Mouse (Mus musculus) CH12.LX (cell line): ENCODE results near the gene Extl1. TPM values are rescaled to one million over a fixed set of nuclear protein-coding genes. Genes with fewer than 3 reads are reported as not detected.
"Not testable (repeated sequence)": the region's sequence is repeated elsewhere in the genome, so short reads cannot be mapped to it uniquely, and the experiment has no call there.

Source experiments
- DNase-seq: peaks from one replicate; pipeline ENCODE4 v3.0.0-alpha.2; 2013; ENCODE audit errors: extremely low read depth
- H3K27ac ChIP-seq: 2 replicates; pipeline ENCODE4 v1.5.1; 2012; ENCODE audit warnings: low read depth, mild to moderate bottlenecking, control low read depth, moderate library complexity; ENCODE audit not compliant: insufficient read depth
- H3K27me3 ChIP-seq: replicated peaks from 2 replicates; pipeline ENCODE3; 2012; ENCODE audit warnings: inconsistent platforms
- H3K36me3 ChIP-seq, 2 experiments: replicated peaks in 1 of 2; 2 replicates each; pipeline versions ENCODE3 to v1.6.1; 2012; ENCODE audit warnings: inconsistent platforms in 1 of 2, low read length in 1 of 2, mild to moderate bottlenecking in 1 of 2, mixed read lengths in 1 of 2, moderate library complexity in 1 of 2; ENCODE audit not compliant: control insufficient read depth in 1 of 2, insufficient read depth in 1 of 2
- H3K4me1 ChIP-seq, 2 experiments: 2 replicates each; pipeline ENCODE4 v1.6.1; 2012; ENCODE audit warnings: inconsistent platforms in 1 of 2, moderate library complexity in 1 of 2; ENCODE audit not compliant: insufficient read depth in 2 of 2, control insufficient read depth in 1 of 2
- H3K4me2 ChIP-seq: 2 replicates; pipeline ENCODE4 v1.6.1; 2012; ENCODE audit warnings: low read depth, mild to moderate bottlenecking, control low read depth; ENCODE audit not compliant: poor library complexity, insufficient read depth, severe bottlenecking
- H3K4me3 ChIP-seq, 3 experiments: fragments of 150-350 bp in 1 of 3; sonication (generic) in 1 of 3; replicated peaks in 1 of 3; 2 replicates each; pipeline versions ENCODE3 to v1.5.1; 2011 to 2012; ENCODE audit warnings: low read depth in 2 of 3, low read length in 2 of 3, mild to moderate bottlenecking in 2 of 3, moderate library complexity in 2 of 3, control low read depth in 1 of 3, improper control_type of control experiment in 1 of 3, inconsistent platforms in 1 of 3, mixed read lengths in 1 of 3; ENCODE audit not compliant: poor library complexity in 1 of 3
- H3K79me2 ChIP-seq: replicated peaks from 2 replicates; pipeline ENCODE4 v1.6.1; 2012; ENCODE audit warnings: mild to moderate bottlenecking, moderate library complexity; ENCODE audit not compliant: control insufficient read depth, poor library complexity, insufficient read depth, severe bottlenecking; ENCODE audit errors: extremely low read depth
- H3K9ac ChIP-seq: 2 replicates; pipeline ENCODE4 v1.6.1; 2012; ENCODE audit warnings: low read depth, mild to moderate bottlenecking, control low read depth, moderate library complexity; ENCODE audit not compliant: insufficient read depth
- H3K9me3 ChIP-seq: replicated peaks from 2 replicates; pipeline ENCODE3; 2012; ENCODE audit warnings: low read length, inconsistent platforms, mixed read lengths
- CHD2 ChIP-seq: IDR thresholded peaks from 2 replicates; pipeline ENCODE4 v1.6.1; 2011; ENCODE audit warnings: low read length, improper control_type of control experiment
- CTCF ChIP-seq, 2 experiments: IDR thresholded peaks in 1 of 2; conservative IDR thresholded peaks in 1 of 2; 2 replicates each; pipeline ENCODE4 v1.5.1; 2011 to 2012; ENCODE audit warnings: low read depth in 2 of 2, low read length in 2 of 2, improper control_type of control experiment in 1 of 2, inconsistent platforms in 1 of 2, mild to moderate bottlenecking in 1 of 2, moderate library complexity in 1 of 2
- EP300 ChIP-seq: IDR thresholded peaks from 2 replicates; pipeline ENCODE4 v1.6.1; 2011; ENCODE audit warnings: low read length, improper control_type of control experiment
- ETS1 ChIP-seq: conservative IDR thresholded peaks from 2 replicates; pipeline ENCODE4 v1.6.1; 2012; ENCODE audit warnings: low read depth, mild to moderate bottlenecking, inconsistent platforms, low read length, improper control_type of control experiment, moderate library complexity
- IRF4 ChIP-seq: IDR thresholded peaks from 2 replicates; pipeline ENCODE4 v1.6.1; 2014; ENCODE audit warnings: low read depth, mild to moderate bottlenecking, inconsistent platforms, low read length, improper control_type of control experiment
- JUN ChIP-seq: IDR thresholded peaks from 2 replicates; pipeline ENCODE4 v1.6.1; 2011; ENCODE audit warnings: low read depth, mild to moderate bottlenecking, low read length, improper control_type of control experiment, moderate library complexity; ENCODE audit not compliant: insufficient read depth
- JUND ChIP-seq: conservative IDR thresholded peaks from 2 replicates; pipeline ENCODE4 v1.6.1; 2011; ENCODE audit warnings: low read depth, low read length, improper control_type of control experiment
- MAFK ChIP-seq: IDR thresholded peaks from 2 replicates; pipeline ENCODE4 v1.6.1; 2011; ENCODE audit warnings: low read length, improper control_type of control experiment; ENCODE audit not compliant: insufficient replicate concordance
- MAZ ChIP-seq: IDR thresholded peaks from 2 replicates; pipeline ENCODE4 v1.6.1; 2012; ENCODE audit warnings: low read depth, mild to moderate bottlenecking, inconsistent platforms, low read length, improper control_type of control experiment, moderate library complexity
- MEF2A ChIP-seq: IDR thresholded peaks from 2 replicates; pipeline ENCODE4 v1.6.1; 2014; ENCODE audit warnings: low read depth, mild to moderate bottlenecking, inconsistent platforms, low read length, improper control_type of control experiment, borderline replicate concordance
- MXI1 ChIP-seq: IDR thresholded peaks from 2 replicates; pipeline ENCODE4 v1.6.1; 2011; ENCODE audit warnings: mild to moderate bottlenecking, low read depth, low read length, improper control_type of control experiment
- MYC ChIP-seq: IDR thresholded peaks from 2 replicates; pipeline ENCODE4 v1.6.1; 2011; ENCODE audit warnings: low read depth, mild to moderate bottlenecking, improper control_type of control experiment, low read length
- POLR2AphosphoS2 ChIP-seq: IDR thresholded peaks from 2 replicates; pipeline ENCODE4 v1.6.1; 2011; ENCODE audit warnings: low read depth, low read length, improper control_type of control experiment
- RAD21 ChIP-seq: IDR thresholded peaks from 2 replicates; pipeline ENCODE4 v1.6.1; 2011; ENCODE audit warnings: low read depth, mild to moderate bottlenecking, low read length, improper control_type of control experiment, moderate library complexity
- SIN3A ChIP-seq: IDR thresholded peaks from 2 replicates; pipeline ENCODE4 v1.6.1; 2012; ENCODE audit warnings: low read length, improper control_type of control experiment, inconsistent platforms
- SMC3 ChIP-seq: IDR thresholded peaks from 2 replicates; pipeline ENCODE4 v1.6.1; 2011; ENCODE audit warnings: low read depth, low read length, improper control_type of control experiment
- USF1 ChIP-seq: IDR thresholded peaks from 2 replicates; pipeline ENCODE4 v1.6.1; 2014; ENCODE audit warnings: low read depth, mild to moderate bottlenecking, inconsistent platforms, low read length, improper control_type of control experiment
- USF2 ChIP-seq: conservative IDR thresholded peaks from 2 replicates; pipeline ENCODE4 v1.6.1; 2011; ENCODE audit warnings: low read depth, low read length, improper control_type of control experiment
- ZC3H11A ChIP-seq: IDR thresholded peaks from 2 replicates; pipeline ENCODE4 v1.6.1; 2012; ENCODE audit warnings: low read depth, mild to moderate bottlenecking, inconsistent platforms, low read length, improper control_type of control experiment
- ZNF384 ChIP-seq: IDR thresholded peaks from 2 replicates; pipeline ENCODE4 v1.6.1; 2012; ENCODE audit warnings: low read depth, low read length, improper control_type of control experiment, inconsistent platforms
- dilution Hi-C: fragments of 300-500 bp; cut with MboI; formaldehyde crosslinking; loops from 2 replicates; pipeline ENCODE4 v1.14.3; 2020; ENCODE audit warnings: low sequenced_read_pairs; ENCODE audit not compliant: extremely low pct_unique_long_range_greater_than_20kb, extremely low pct_ligation_motif_present
- in situ Hi-C: fragments of 300-500 bp; cut with MboI; formaldehyde crosslinking; loops from 3 replicates; pipeline ENCODE4 v1.14.3; 2019; ENCODE audit warnings: low sequenced_read_pairs, low pct_ligation_motif_present, low pct_unique_long_range_greater_than_20kb, mixed read lengths
- polyA plus RNA-seq: library from polyadenylated mRNA; unstranded; fragments of >175 nt; gene quantifications from 2 replicates; pipeline ENCODE4 v1.2.1, GENCODE M21; 2012; ENCODE audit warnings: low read depth; ENCODE audit not compliant: insufficient read length
- total RNA-seq, 2 experiments: library from RNA; depleted of rRNA; stranded (reverse); fragments of 300-350 nt in 1 of 2; fragments of >200 nt in 1 of 2; gene quantifications; 2 replicates each; pipeline ENCODE4 v1.2.3; 2012 to 2014

Gene Extl1
- total RNA-seq (2012; rRNA removed) (1.0 and 4.5 TPM in 2 replicates), total RNA-seq (2014; rRNA removed) (0.36 and 0.54 TPM in 2 replicates), polyA plus RNA-seq (1.6 TPM in 2 replicates)

DNA sequence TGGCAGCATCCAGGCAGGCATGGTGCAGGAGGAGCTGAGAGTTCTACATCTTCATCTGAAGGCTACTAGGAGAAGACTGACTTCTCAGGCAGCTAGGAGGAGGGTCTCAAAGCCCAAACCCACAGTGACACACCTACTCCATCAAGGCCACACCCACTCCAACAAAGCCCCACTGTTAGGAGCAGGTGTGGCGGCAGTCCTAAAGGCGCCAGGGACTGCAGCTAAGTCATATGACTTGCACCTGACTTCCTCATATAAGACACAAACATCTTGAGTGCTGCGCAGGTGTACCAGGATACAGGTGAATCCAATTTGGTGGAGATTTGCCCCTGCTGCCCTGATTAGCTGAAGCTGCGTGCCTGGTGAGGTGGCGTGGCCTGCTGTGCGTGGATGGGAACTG lies at the start of gene Extl1:
Extl1 (minus strand) TSS at position 101 of the 400 bp plus-strand sequence.
- H3K79me2 ChIP-seq, H3K4me2 ChIP-seq, H3K4me3 ChIP-seq, DNase-seq, H3K27ac ChIP-seq, dilution Hi-C loops, H3K27me3 ChIP-seq, H3K9me3 ChIP-seq, in situ Hi-C loops, H3K36me3 ChIP-seq, H3K9ac ChIP-seq: not testable (repeated sequence)
- H3K4me1 ChIP-seq, result peaks cover 0 to 16% of the 10 kb centered on the region in 2 experiments; a peak in 2 of 4 replicates

DNA sequence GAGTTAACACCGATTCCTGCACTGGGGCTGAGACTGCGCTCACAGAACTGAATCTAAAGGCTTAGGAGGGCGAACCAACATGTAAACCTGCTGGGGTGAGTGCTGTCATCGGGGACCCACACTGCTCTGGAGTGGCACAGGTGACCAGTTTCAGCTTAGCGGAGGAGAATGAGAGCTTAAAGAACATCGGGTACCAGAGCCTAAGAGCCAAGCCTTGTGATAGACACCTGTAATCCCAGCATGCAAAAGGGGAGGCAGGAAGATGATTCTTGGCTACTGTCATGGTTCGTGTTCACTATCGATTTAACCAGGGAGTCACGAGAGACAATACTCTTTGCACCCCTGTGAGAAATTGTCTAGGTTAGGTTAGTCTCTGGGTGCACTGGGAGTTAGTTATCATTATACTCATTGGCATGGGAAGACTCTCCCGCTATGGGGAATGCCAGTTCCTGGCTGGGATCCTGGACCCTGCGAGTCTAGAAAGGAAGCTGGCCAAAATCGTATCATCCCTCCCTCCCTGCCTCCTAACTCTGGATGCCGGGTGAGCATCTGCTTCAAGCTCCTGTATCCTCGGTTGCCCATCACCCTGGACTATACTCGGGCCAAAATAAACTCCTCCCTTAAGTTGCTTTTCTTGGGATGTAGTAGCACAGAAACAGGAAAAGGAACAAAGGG lies 49.2 kb upstream of the Extl1 start:
- Histone ChIP-seq H3K79me2 (no peaks in the 10 kb centered on the region), H3K4me1 (no peaks in the 10 kb centered on the region), H3K27ac (no peak overlapping the region), H3K4me3 (no peak overlapping the region), H3K9ac (no peak overlapping the region), H3K27me3 (no peaks in the 10 kb centered on the region), H3K9me3 (no peaks in the 10 kb centered on the region), H3K4me2 (no peak overlapping the region), H3K36me3 (no peaks in the 10 kb centered on the region)
- TF ChIP-seq ZNF384 (no peak), SMC3 (no peak), MEF2A (no peak), MXI1 (no peak), EP300 (no peak), MAFK (no peak), MAZ (no peak), IRF4 (no peak), JUND (no peak), USF1 (no peak), JUN (no peak), RAD21 (no peak), ZC3H11A (no peak), CTCF (conservative IDR thresholded peaks at IDR 0.05 in 1 of 2, IDR thresholded peaks at IDR 0.05 in 1 of 2; ENCODE audit: low read depth in 2 of 2, low read length in 2 of 2) (no peak), ETS1 (no peak), MYC (no peak), SIN3A (no peak), USF2 (no peak), CHD2 (no peak), POLR2AphosphoS2 (no peak)
- dilution Hi-C loops (no loop called here), in situ Hi-C loops (no loop called here)
- DNase-seq, result no peak
